Mouse (Mus musculus) hindbrain, embryonic 11.5 days (tissue): ENCODE measurements at regions not wholly inside any gene's neighbourhood (a gene's known extent, or its start where the extent isn't known, plus 50 kb on each side); places are given as distances from the start of the nearest gene placed in this dataset.

Experiments
- ATAC-seq: fragments of 200-750 bp; cut with Nextera tagmentation; 2 replicates; pipeline ENCODE4 v1.8.0; 2017; ENCODE audit warnings: mild to moderate bottlenecking, moderate TSS enrichment, moderate library complexity; ENCODE audit not compliant: low FRiP score
- DNase-seq: peaks from one replicate; pipeline ENCODE4 v3.0.0-alpha.2; 2015; ENCODE audit warnings: low spot score
- H3K27ac ChIP-seq: fragments of 300-500 bp; sonication (generic); 2 replicates; pipeline ENCODE4 v1.5.1; 2014; ENCODE audit warnings: mild to moderate bottlenecking, low read depth, low read length
- H3K27me3 ChIP-seq: fragments of 300-500 bp; sonication (generic); 2 replicates; pipeline ENCODE4 v1.6.1; 2014; ENCODE audit warnings: mild to moderate bottlenecking, low read length, moderate library complexity, mixed read lengths; ENCODE audit not compliant: control insufficient read depth, insufficient read depth
- H3K36me3 ChIP-seq: fragments of 300-500 bp; sonication (generic); 2 replicates; pipeline ENCODE4 v1.6.1; 2014; ENCODE audit warnings: mild to moderate bottlenecking, low read length, moderate library complexity, mixed read lengths; ENCODE audit not compliant: control insufficient read depth, insufficient read depth
- H3K4me1 ChIP-seq: fragments of 300-500 bp; sonication (generic); replicated peaks from 2 replicates; pipeline ENCODE4 v1.6.1; 2014; ENCODE audit warnings: low read length, mixed read lengths; ENCODE audit not compliant: control insufficient read depth, insufficient read depth
- H3K4me2 ChIP-seq: fragments of 300-500 bp; sonication (generic); replicated peaks from 2 replicates; pipeline ENCODE4 v1.6.1; 2014; ENCODE audit warnings: mild to moderate bottlenecking, low read depth, low read length
- H3K4me3 ChIP-seq: fragments of 300-500 bp; sonication (generic); 2 replicates; pipeline ENCODE4 v1.5.1; 2014; ENCODE audit warnings: low read depth, low read length
- H3K9ac ChIP-seq: fragments of 300-500 bp; sonication (generic); 2 replicates; pipeline ENCODE4 v1.6.1; 2014; ENCODE audit warnings: low read depth, low read length
- H3K9me3 ChIP-seq: fragments of 300-500 bp; sonication (generic); 2 replicates; pipeline ENCODE4 v1.6.1; 2016; ENCODE audit warnings: low read length; ENCODE audit not compliant: control insufficient read depth
- WGBS: fragments of 180-500 bp; shearing (Covaris S2); extraction: QIAGEN DNeasy Blood & Tissue Kit; methylation state at CpG from one replicate; pipeline ENCODE4 v1.1.7; 2014; 5-methylcytosine and 5-hydroxymethylcytosine counted together

DNA sequence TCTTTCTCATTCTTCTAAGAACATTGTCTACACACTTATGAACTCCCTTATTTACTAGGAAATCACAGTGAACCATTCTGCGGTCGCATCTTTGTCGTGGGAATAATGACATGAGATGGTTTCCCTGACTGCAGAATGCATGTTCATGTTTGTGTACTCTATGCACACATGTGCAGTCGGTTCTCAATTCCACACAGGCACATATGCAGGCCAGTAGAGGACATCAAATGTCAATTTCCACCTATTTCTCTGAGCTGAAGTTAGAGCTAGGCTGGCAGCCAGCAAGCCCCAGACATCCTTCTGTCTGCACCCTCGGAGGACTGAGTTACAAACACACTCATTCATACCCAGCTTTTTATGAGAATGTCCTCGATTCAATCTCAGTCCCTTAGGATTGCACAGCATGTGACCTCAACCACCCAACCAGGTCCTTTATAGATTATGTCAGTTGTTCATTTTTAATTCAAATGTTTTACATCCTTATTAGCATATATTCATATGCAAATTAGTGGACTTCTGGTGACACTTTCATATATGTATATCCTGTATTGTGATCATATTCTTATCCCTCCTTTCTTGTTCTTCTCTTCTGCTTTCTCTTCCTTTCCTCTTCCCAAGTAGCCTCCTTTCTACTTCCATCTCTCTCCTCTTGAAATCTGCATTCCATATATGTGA lies 202.7 kb downstream of the Rpl36a-ps1 start:
- Histone ChIP-seq H3K4me1 (no peaks in the 10 kb centered on the region), H3K9me3 (no peaks in the 10 kb centered on the region), H3K9ac (no peak overlapping the region), H3K4me3 (no peak overlapping the region), H3K36me3 (no peaks in the 10 kb centered on the region), H3K27me3 (no peaks in the 10 kb centered on the region), H3K27ac (no peak overlapping the region), H3K4me2 (no peak overlapping the region)
- ATAC-seq (peak; percentile 63), DNase-seq (no peak)
- 69% methylated on average over 6 of the region's 6 CpGs for WGBS

DNA sequence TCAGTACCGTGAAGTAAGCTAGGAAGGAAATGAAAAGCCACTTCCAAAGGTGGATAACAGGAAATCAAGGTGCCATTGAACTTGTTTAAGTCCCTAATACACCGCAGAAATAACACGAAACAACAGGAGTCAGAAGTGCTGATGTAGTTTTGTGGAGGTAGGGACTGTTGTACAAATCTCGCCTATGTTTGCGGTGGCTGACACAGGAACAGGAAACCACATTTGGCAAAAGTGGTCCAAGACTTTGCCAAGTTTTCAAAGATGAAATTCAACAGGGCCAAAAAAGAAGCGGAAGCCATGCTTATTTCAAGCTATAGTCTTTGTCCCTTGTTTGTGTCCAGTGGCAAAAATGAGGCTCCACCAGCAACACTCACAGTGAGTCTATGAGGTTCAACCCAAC lies 204.3 kb downstream of the Rpl36a-ps1 start:
- H3K9me3 ChIP-seq = no peaks in the 10 kb centered on the region
- 95% methylated on average over 6 of the region's 6 CpGs for WGBS
- no peaks in the 10 kb centered on the region for H3K27me3 ChIP-seq
- H3K4me2 ChIP-seq = no peak overlapping the region
- no peaks in the 10 kb centered on the region for H3K4me1 ChIP-seq
- no peak overlapping the region for H3K9ac ChIP-seq
- ATAC-seq (no peak), DNase-seq (no peak)
- H3K36me3 ChIP-seq = no peaks in the 10 kb centered on the region
- H3K4me3 ChIP-seq = no peak overlapping the region
- H3K27ac ChIP-seq = no peak overlapping the region

DNA sequence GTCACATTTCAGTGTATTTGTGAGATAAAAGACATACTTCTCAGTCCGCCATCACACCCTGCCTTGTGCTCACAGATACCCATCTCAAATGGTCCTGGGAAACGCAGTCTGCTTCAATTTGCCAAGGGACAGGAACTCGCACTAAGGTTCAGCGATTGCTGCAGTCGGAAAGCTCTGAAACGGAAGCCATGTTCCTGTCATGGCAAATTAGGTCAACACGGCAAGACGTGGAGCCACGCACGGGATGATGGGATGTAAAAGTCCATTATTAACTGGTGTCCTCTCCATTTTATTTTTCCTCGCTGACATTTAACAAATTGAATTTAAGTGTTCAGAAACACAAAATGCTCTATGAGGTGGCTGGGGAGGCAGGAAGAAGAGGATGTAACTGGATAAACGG lies 212.4 kb downstream of the Rpl36a-ps1 start:
- no peaks in the 10 kb centered on the region for H3K36me3 ChIP-seq
- no peak overlapping the region for H3K4me3 ChIP-seq
- no peak overlapping the region for H3K9ac ChIP-seq
- H3K27me3 ChIP-seq = no peaks in the 10 kb centered on the region
- no peak for ATAC-seq
- no peak overlapping the region for H3K4me2 ChIP-seq
- DNase-seq = no peak
- H3K27ac ChIP-seq = no peak overlapping the region
- no peaks in the 10 kb centered on the region for H3K4me1 ChIP-seq
- WGBS = 92% methylated on average over 12 of the region's 12 CpGs
- H3K9me3 ChIP-seq = no peaks in the 10 kb centered on the region

DNA sequence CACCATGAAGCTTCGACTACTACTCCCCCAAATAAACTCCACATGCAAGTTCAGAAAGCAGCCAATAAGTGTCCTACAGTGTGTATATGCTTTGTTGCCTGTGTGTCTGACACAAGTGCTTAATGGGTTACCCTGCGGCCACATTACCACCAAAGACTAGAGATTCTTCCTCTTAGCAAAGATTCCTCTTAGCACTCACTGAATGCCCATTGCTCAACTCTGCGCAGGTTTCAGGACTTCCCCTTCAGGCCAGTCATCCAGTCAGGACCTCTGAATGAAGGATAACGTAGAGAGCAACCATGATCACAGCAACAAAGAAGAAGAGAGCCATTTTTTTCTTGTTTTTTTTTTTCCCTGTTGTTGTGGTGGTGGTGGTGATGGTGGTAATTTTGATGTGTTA lies 222.0 kb downstream of the Rpl36a-ps1 start:
- Histone ChIP-seq H3K9ac (no peak overlapping the region), H3K27me3 (no peaks in the 10 kb centered on the region), H3K4me3 (no peak overlapping the region), H3K4me1 (no peaks in the 10 kb centered on the region), H3K9me3 (no peaks in the 10 kb centered on the region), H3K27ac (no peak overlapping the region), H3K4me2 (no peak overlapping the region), H3K36me3 (no peaks in the 10 kb centered on the region)
- no peak for ATAC-seq
- whole genome bisulfite sequencing = 88% methylated on average over 4 of the region's 4 CpGs
- DNase-seq = no peak

DNA sequence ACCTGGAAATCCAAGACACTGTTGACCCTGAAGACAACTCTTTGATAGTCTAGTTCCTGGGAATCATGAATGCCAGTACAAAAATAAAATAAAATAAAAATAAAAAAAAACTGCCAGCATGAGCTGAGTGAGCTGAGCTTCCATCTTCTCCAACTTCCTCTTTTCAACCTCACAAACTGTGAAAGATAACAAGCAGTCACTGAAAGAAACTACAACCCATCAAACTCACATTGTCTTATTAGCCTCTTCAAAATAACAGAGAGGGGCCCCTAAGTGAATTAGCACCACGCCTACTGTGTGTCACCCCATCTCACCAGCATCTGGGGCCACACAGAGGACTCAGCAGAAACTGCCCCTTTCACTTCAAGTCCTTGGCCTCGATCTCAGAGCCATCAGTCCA lies 225.3 kb downstream of the Rpl36a-ps1 start:
- Histone ChIP-seq H3K36me3 (no peaks in the 10 kb centered on the region), H3K9ac (no peak overlapping the region), H3K4me2 (no peak overlapping the region), H3K27ac (no peak overlapping the region), H3K4me1 (no peaks in the 10 kb centered on the region), H3K4me3 (no peak overlapping the region), H3K27me3 (no peaks in the 10 kb centered on the region), H3K9me3 (no peaks in the 10 kb centered on the region)
- DNase-seq = no peak
- WGBS = 84% methylated on average over 2 of the region's 2 CpGs
- ATAC-seq = no peak

DNA sequence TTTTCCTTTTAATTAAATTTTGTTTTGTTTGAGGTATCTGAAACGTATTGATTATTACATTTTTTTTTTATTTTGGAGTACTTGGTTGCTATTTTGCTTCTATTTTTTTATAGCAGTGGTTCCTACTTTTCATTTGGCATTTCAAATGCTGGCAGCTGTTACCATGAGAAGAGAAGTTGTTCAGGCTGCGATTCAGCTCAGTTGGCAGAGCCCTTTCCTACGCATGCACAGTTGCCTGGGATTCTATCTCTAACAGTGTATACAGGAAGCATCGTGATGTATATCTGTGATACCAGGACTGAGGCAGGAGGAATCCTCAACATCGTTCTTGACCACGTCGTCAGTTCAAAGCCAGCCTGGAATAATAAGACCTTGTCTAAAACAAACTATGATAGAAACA lies 226.6 kb downstream of the Rpl36a-ps1 start:
- no peak overlapping the region for H3K4me3 ChIP-seq
- ATAC-seq = no peak
- H3K9me3 ChIP-seq = no peaks in the 10 kb centered on the region
- WGBS = 91% methylated on average over 7 of the region's 7 CpGs
- no peak for DNase-seq
- no peak overlapping the region for H3K4me2 ChIP-seq
- no peak overlapping the region for H3K27ac ChIP-seq
- no peak overlapping the region for H3K9ac ChIP-seq
- H3K36me3 ChIP-seq = no peaks in the 10 kb centered on the region
- no peaks in the 10 kb centered on the region for H3K4me1 ChIP-seq
- H3K27me3 ChIP-seq = no peaks in the 10 kb centered on the region

DNA sequence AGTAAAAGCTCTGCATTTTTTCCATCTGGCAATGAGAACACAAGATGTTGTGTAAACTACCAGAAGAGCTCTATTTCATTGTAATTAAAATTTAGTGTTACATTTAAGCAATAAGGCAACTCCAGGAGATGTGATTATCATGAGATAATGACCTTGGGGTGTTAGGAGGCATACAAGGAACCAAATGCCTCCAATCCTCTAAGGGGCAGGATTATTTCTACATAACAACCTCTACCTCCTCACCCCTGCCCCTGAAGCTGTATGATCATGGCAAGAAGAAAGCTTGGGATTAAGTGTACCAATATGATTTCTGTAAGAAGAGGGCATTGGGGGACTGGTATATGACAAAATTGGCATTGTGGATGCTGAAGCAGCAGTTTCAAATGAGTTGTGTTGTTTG lies 228.8 kb downstream of the Rpl36a-ps1 start:
- DNase-seq = no peak
- no peak for ATAC-seq
- no peaks in the 10 kb centered on the region for H3K27me3 ChIP-seq
- no peaks in the 10 kb centered on the region for H3K9me3 ChIP-seq
- no peaks in the 10 kb centered on the region for H3K36me3 ChIP-seq
- no peak overlapping the region for H3K9ac ChIP-seq
- no peak overlapping the region for H3K4me2 ChIP-seq
- no peak overlapping the region for H3K27ac ChIP-seq
- H3K4me1 ChIP-seq = no peaks in the 10 kb centered on the region
- H3K4me3 ChIP-seq = no peak overlapping the region

DNA sequence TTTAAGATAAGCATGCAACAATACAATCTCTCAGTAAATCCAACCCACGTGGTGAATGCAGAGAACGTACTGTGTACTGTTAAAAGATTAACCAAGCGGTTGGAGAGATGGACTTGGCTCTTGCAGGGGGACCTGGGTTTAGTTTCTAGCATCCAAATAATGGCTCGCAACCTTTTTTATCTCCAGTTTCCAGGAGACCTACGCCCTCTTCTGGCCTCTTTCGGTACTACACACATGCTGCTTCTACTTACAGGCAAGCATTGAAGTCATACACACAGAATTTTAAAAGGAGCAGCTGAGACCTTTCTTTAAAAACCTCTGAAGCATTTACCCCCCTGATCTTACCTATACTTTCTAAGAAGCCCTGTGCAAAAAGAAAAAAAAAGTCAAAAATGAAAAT lies 243.4 kb downstream of the Rpl36a-ps1 start:
- ATAC-seq (no peak), DNase-seq (no peak)
- no peaks in the 10 kb centered on the region for H3K4me1 ChIP-seq
- H3K4me2 ChIP-seq = no peak overlapping the region
- H3K27me3 ChIP-seq = no peaks in the 10 kb centered on the region
- no peaks in the 10 kb centered on the region for H3K36me3 ChIP-seq
- no peak overlapping the region for H3K27ac ChIP-seq
- no peak overlapping the region for H3K9ac ChIP-seq
- no peaks in the 10 kb centered on the region for H3K9me3 ChIP-seq
- no peak overlapping the region for H3K4me3 ChIP-seq
- 88% methylated on average over 6 of the region's 6 CpGs for WGBS

- Histone ChIP-seq H3K9me3 (no peaks in the 10 kb centered on the region), H3K4me2 (no peak overlapping the region), H3K4me3 (no peak overlapping the region), H3K9ac (no peak overlapping the region), H3K4me1 (no peaks in the 10 kb centered on the region), H3K27me3 (no peaks in the 10 kb centered on the region), H3K27ac (no peak overlapping the region), H3K36me3 (no peaks in the 10 kb centered on the region)
- WGBS = 74% methylated on average over 14 of the region's 14 CpGs
- ATAC-seq (no peak), DNase-seq (no peak)
Measured at GRCm38 (mm10) chr14:98749086-98750027, 244.8 kb downstream of the Rpl36a-ps1 start.
